Mouse (Mus musculus) lung, embryonic 16.5 days (tissue): Measurements from ENCODE around the gene Tmem14c. TPM values are rescaled to one million over a fixed set of nuclear protein-coding genes. Genes with fewer than 3 reads are reported as not detected.

Source experiments
- ATAC-seq: fragments of 200-750 bp; cut with Nextera tagmentation; 2 replicates; pipeline ENCODE4 v1.8.0; 2017; ENCODE audit warnings: low read depth, mild to moderate bottlenecking, moderate library complexity
- H3K27ac ChIP-seq: fragments of 300-500 bp; sonication (generic); 2 replicates; pipeline ENCODE4 v1.5.1; 2014; ENCODE audit warnings: mild to moderate bottlenecking, control low read depth, low read length
- H3K27me3 ChIP-seq: fragments of 300-500 bp; sonication (generic); 2 replicates; pipeline ENCODE4 v1.6.1; 2014; ENCODE audit warnings: low read depth, low read length, mixed read lengths; ENCODE audit not compliant: control insufficient read depth, insufficient read depth
- H3K36me3 ChIP-seq: fragments of 300-500 bp; sonication (generic); 2 replicates; pipeline ENCODE4 v1.6.1; 2014; ENCODE audit warnings: low read length; ENCODE audit not compliant: control insufficient read depth, insufficient read depth
- H3K4me1 ChIP-seq: fragments of 300-500 bp; sonication (generic); replicated peaks from 2 replicates; pipeline ENCODE4 v1.6.1; 2014; ENCODE audit warnings: low read length, mixed read lengths; ENCODE audit not compliant: control insufficient read depth, insufficient read depth
- H3K4me2 ChIP-seq: fragments of 300-500 bp; sonication (generic); 2 replicates; pipeline ENCODE4 v1.6.1; 2014; ENCODE audit warnings: low read depth, low read length, control low read depth
- H3K4me3 ChIP-seq: fragments of 300-500 bp; sonication (generic); 2 replicates; pipeline ENCODE4 v1.5.1; 2014; ENCODE audit warnings: mild to moderate bottlenecking, low read length, control low read depth
- H3K9ac ChIP-seq: fragments of 300-500 bp; sonication (generic); 2 replicates; pipeline ENCODE4 v1.6.1; 2014; ENCODE audit warnings: low read length, control low read depth
- H3K9me3 ChIP-seq: fragments of 300-500 bp; sonication (generic); 2 replicates; pipeline ENCODE4 v1.6.1; 2016; ENCODE audit warnings: low read length; ENCODE audit not compliant: control insufficient read depth
- WGBS: fragments of 180-500 bp; shearing (Covaris S2); extraction: QIAGEN DNeasy Blood & Tissue Kit; methylation state at CpG from one replicate; pipeline ENCODE4 v1.1.7; 2014; 5-methylcytosine and 5-hydroxymethylcytosine counted together
- polyA plus RNA-seq: library from polyadenylated mRNA; unstranded; fragments of >200 nt; fragmentation: Nextera tagmentation; extraction: Ambion mirVana; gene quantifications from 2 replicates; pipeline ENCODE4 v1.2.1, GENCODE M21; 2015

The Tmem14c gene
- polyA plus RNA-seq, 1 experiment from 2014 or later: 204 TPM

DNA sequence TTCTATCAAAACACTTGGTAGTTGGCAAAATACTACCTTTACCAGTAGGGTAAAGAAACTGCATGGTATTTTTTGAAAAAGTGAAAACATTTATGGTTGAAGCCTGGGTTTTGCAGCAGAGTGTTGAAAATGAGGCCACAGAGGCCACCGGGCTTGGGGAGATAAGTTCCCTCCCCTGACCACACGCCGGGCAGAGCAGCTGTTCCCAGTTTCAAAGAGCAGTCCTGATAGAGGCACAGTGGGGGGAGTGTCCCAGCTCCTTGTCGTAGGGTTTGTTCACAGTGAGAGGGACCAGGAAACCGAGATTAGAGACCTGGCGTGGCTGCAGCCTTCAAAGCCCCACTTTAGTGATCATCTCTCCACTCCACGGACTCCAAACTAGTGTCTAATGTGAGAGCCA is 4.4 kb downstream of the Tmem14c start:
- no peak for ATAC-seq
- no peaks in the 10 kb centered on the region for H3K27me3 ChIP-seq
- peaks cover 11% of the 10 kb centered on the region for H3K4me1 ChIP-seq
- no peaks in the 10 kb centered on the region for H3K9me3 ChIP-seq
- WGBS: 58% methylated on average over 7 of the region's 7 CpGs
- no peak overlapping the region for H3K4me3 ChIP-seq
- H3K36me3 ChIP-seq: peaks cover 8% of the 10 kb centered on the region
- no peak overlapping the region for H3K9ac ChIP-seq
- no peak overlapping the region for H3K27ac ChIP-seq
- no peak overlapping the region for H3K4me2 ChIP-seq

DNA sequence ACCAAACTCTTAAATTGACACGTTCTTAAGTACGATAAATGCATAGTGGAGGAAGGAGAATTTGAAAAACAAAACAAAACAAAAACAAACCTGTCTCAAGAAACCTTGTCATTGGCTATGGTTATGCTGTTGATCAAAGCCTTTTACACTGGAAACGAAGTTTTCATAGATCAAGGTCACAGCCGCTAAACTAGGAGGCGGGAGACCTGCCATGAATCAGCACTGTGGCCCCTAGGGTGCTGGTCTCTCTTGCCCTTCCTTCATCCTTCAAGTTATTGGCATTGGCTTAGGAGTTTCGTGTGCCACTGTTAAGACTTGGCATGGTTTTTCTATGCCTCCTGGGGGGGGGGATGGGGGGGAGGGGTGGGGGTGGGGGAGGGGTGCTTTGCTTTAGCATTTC is 5.5 kb downstream of the Tmem14c start:
- H3K4me3 ChIP-seq: no peak overlapping the region
- no peak overlapping the region for H3K27ac ChIP-seq
- ATAC-seq: no peak
- H3K27me3 ChIP-seq: no peaks in the 10 kb centered on the region
- H3K9ac ChIP-seq: no peak overlapping the region
- 90% methylated on average over 6 of the region's 6 CpGs for WGBS
- H3K4me1 ChIP-seq: peaks cover 11% of the 10 kb centered on the region
- H3K4me2 ChIP-seq: no peak overlapping the region
- H3K36me3 ChIP-seq: peaks cover 8% of the 10 kb centered on the region
- no peaks in the 10 kb centered on the region for H3K9me3 ChIP-seq

DNA sequence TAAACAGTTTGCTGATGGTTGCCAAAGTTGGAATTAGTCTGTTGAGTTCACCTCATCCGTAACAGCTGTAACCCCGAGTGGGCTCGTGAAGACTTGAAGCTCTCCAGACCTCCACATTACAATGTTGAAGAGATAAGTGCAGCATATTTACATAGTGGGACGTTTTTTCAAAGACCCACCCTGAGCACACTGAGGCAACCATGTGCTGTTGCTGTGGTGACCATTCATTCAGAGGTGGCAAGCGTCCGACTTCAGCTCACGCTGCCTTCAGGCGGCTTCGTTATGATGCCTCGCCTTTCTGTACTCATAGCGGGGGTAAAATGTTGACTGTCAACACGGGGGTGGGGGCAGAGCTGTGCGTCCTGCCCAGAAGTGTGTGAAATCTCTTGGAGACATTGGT is 6.0 kb downstream of the Tmem14c start:
- Histone ChIP-seq H3K9me3 (no peaks in the 10 kb centered on the region), H3K27ac (no peak overlapping the region), H3K4me2 (no peak overlapping the region), H3K36me3 (peaks cover 8% of the 10 kb centered on the region), H3K4me1 (peaks cover 7% of the 10 kb centered on the region), H3K4me3 (no peak overlapping the region), H3K9ac (no peak overlapping the region), H3K27me3 (no peaks in the 10 kb centered on the region)
- no peak for ATAC-seq
- WGBS: 70% methylated on average over 13 of the region's 13 CpGs

DNA sequence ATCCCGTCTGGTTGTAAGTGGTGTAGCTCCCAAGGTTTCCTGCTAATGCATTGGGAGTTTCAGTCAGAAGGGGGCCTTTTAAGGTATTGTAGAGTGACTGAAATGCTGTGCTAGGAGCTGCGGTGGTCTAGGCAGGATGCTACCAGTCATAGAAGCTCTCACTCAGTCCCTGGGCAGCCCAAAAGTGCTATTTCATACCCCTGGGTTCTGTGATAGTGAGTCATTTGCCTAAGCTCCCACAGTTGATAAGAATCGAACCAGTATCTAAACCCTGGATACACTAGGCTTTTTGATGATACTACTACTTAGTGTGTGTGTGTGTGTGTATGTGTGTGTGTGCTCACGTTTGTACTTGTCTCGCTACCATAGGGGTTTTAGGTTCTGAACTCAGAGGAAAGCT is 14.0 kb downstream of the Tmem14c start:
- Histone ChIP-seq H3K9me3 (no peaks in the 10 kb centered on the region; the same call in 1 of the 2 replicates), H3K4me3 (no peak overlapping the region), H3K36me3 (no peaks in the 10 kb centered on the region), H3K4me1 (no peaks in the 10 kb centered on the region), H3K27ac (no peak overlapping the region), H3K27me3 (no peaks in the 10 kb centered on the region), H3K4me2 (no peak overlapping the region), H3K9ac (no peak overlapping the region)
- ATAC-seq: no peak
- 71% methylated on average over 5 of the region's 5 CpGs for whole genome bisulfite sequencing

DNA sequence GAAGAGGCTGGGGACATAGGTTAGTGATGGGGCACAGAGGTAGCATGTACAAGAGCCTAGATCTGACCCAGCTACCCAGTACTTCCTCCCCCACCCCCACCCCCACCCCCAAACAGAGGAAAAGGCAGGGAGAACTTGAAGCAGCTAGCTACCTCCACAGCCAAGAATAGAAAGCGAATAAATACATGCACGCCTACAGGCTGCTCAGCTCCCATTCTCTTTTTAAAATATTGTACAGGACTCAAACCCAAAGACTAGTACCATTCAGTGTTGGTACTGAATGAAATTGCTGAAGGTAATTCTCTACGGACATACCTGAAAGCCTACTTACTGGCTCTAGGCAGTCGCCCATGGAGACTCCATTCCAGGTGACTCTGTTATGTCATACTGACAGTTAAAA is 26.4 kb downstream of the Tmem14c start:
- no peaks in the 10 kb centered on the region for H3K4me1 ChIP-seq
- H3K27me3 ChIP-seq: no peaks in the 10 kb centered on the region
- H3K9ac ChIP-seq: no peak overlapping the region
- H3K4me3 ChIP-seq: no peak overlapping the region
- ATAC-seq: no peak
- no peaks in the 10 kb centered on the region for H3K36me3 ChIP-seq
- H3K4me2 ChIP-seq: no peak overlapping the region
- 82% methylated on average over 4 of the region's 4 CpGs for WGBS
- H3K9me3 ChIP-seq: no peaks in the 10 kb centered on the region
- H3K27ac ChIP-seq: no peak overlapping the region

DNA sequence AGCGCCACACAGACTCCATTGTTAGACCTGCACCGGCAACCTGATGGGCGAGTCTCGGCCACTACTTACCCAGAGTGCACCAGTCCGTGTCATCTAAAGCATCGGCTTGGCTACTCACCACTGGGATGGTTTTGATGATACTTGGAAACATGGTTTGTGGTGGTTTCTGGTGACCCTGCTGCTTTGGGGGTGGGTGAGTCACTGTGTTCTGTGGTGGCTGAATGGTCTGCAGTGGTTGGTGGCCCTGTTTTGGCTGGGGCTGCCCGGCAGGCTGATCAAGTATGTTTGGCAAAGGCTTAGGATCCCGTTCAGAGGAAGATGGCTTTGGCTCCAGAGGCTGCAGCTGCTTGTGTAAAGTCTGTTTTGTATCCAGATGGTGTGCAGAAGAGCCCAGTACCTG is 29.8 kb downstream of the Tmem14c start:
- no peak for ATAC-seq
- H3K4me3 ChIP-seq: no peak overlapping the region
- H3K36me3 ChIP-seq: no peaks in the 10 kb centered on the region
- no peaks in the 10 kb centered on the region for H3K27me3 ChIP-seq
- no peaks in the 10 kb centered on the region for H3K4me1 ChIP-seq
- no peak overlapping the region for H3K27ac ChIP-seq
- no peak overlapping the region for H3K9ac ChIP-seq
- no peaks in the 10 kb centered on the region for H3K9me3 ChIP-seq
- 87% methylated on average over 8 of the region's 8 CpGs for WGBS
- no peak overlapping the region for H3K4me2 ChIP-seq

DNA sequence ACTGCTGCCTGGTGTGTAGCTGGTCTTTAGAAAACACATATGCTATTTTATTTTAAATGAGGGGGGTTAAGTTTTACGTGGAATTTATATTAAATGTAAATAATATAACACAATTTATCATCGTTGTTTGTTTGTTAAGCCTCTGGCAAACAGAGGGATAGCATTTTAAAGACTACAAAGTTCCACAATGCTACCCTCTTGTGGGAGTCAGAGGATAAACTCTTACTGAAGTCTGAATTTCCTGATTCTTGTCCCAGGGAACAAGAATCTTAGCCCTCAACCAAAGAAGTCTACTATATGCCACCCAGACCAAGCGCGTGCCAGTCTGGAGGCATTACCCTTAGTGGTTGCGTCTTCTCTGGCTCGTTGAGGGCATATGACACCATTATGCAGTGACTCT is 31.2 kb downstream of the Tmem14c start:
- Histone ChIP-seq H3K4me1 (no peaks in the 10 kb centered on the region), H3K9me3 (no peaks in the 10 kb centered on the region), H3K36me3 (no peaks in the 10 kb centered on the region), H3K4me2 (no peak overlapping the region), H3K27me3 (no peaks in the 10 kb centered on the region), H3K27ac (no peak overlapping the region), H3K4me3 (no peak overlapping the region), H3K9ac (no peak overlapping the region)
- 80% methylated on average over 6 of the region's 6 CpGs for WGBS
- ATAC-seq: no peak

DNA sequence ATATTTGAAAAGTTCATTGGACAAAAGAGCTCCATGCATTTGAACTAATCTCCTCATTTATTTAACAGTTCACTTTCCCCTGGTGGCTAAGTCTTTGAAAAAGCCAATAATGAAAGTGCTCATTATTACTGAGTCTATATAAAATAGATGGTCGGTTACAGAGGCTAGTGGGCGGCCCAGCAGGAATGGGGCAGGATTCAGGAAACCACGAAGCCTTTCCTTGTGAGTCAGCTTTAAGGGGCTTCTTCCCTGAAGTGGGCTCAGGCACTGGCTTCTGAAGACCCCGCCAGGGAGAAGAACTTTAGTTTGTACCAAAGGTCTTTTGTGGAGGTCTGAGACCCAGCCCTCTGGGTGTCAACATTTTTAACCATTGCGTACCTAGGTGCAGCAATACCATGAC is 35.9 kb downstream of the Tmem14c start:
- Histone ChIP-seq H3K4me1 (no peaks in the 10 kb centered on the region), H3K27me3 (no peaks in the 10 kb centered on the region), H3K9ac (no peak overlapping the region), H3K4me2 (no peak overlapping the region), H3K9me3 (no peaks in the 10 kb centered on the region), H3K27ac (no peak overlapping the region), H3K4me3 (no peak overlapping the region), H3K36me3 (no peaks in the 10 kb centered on the region)
- 77% methylated on average over 5 of the region's 5 CpGs for WGBS
- no peak for ATAC-seq

DNA sequence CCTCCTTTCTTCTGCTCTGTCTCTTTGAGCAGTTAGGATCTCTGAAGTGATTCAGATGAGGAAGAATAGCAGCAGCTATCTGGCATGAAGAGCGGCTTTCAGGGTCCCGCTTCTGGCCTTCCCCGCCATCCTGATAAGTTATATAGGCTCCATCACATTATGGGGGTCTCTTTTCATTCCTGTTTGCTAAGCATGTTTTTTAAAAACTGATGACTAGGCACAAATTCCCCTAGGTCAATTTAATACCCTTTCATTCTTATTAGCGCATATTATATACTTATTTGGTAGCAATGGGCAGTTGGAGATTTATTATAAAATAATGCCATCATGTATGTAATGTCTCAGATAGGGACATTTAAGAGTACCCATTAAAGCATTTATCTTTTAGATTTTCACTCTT is 51.5 kb downstream of the Tmem14c start:
- ATAC-seq: no peak
- H3K9me3 ChIP-seq: no peaks in the 10 kb centered on the region
- H3K27me3 ChIP-seq: no peaks in the 10 kb centered on the region
- H3K4me3 ChIP-seq: no peak overlapping the region
- H3K9ac ChIP-seq: no peak overlapping the region
- no peak overlapping the region for H3K4me2 ChIP-seq
- H3K36me3 ChIP-seq: no peaks in the 10 kb centered on the region
- no peak overlapping the region for H3K27ac ChIP-seq
- 89% methylated on average over 4 of the region's 4 CpGs for WGBS
- no peaks in the 10 kb centered on the region for H3K4me1 ChIP-seq

DNA sequence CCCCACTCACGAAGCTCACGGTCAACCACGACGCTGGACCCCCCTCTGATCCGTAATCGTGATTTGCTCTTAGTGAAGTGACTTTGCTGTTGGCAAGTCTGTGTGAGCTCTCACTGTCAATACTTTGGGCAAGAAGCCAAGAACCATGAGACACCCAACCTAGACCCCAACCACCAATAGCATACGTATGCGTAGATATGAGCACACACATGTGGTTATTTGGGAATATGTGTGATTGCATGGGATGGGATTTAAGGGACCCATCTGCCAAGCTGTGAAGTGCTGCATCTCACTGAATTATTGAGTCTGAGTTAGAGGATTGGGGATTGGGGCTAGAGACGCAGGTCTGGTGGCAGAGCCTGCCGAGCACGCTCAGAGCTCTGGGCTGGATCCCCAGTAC is 55.5 kb downstream of the Tmem14c start:
- no peak overlapping the region for H3K4me3 ChIP-seq
- no peak overlapping the region for H3K27ac ChIP-seq
- 79% methylated on average over 11 of the region's 11 CpGs for WGBS
- H3K36me3 ChIP-seq: no peaks in the 10 kb centered on the region
- ATAC-seq: no peak
- no peaks in the 10 kb centered on the region for H3K4me1 ChIP-seq
- no peaks in the 10 kb centered on the region for H3K27me3 ChIP-seq
- H3K4me2 ChIP-seq: no peak overlapping the region
- no peaks in the 10 kb centered on the region for H3K9me3 ChIP-seq
- no peak overlapping the region for H3K9ac ChIP-seq
